Mouse (Mus musculus) erythroblast, embryonic 14.5 days (primary cell): ENCODE measurements around the gene Ech1.

Source experiments
- GATA1 ChIP-seq: IDR thresholded peaks from 2 replicates; pipeline ENCODE4 v1.6.1; 2012; ENCODE audit warnings: low read length, inconsistent platforms, mixed read lengths
- TAL1 ChIP-seq: IDR thresholded peaks from 3 replicates; pipeline ENCODE4 v1.6.1; 2012; ENCODE audit warnings: low read length, inconsistent platforms, mixed read lengths

DNA sequence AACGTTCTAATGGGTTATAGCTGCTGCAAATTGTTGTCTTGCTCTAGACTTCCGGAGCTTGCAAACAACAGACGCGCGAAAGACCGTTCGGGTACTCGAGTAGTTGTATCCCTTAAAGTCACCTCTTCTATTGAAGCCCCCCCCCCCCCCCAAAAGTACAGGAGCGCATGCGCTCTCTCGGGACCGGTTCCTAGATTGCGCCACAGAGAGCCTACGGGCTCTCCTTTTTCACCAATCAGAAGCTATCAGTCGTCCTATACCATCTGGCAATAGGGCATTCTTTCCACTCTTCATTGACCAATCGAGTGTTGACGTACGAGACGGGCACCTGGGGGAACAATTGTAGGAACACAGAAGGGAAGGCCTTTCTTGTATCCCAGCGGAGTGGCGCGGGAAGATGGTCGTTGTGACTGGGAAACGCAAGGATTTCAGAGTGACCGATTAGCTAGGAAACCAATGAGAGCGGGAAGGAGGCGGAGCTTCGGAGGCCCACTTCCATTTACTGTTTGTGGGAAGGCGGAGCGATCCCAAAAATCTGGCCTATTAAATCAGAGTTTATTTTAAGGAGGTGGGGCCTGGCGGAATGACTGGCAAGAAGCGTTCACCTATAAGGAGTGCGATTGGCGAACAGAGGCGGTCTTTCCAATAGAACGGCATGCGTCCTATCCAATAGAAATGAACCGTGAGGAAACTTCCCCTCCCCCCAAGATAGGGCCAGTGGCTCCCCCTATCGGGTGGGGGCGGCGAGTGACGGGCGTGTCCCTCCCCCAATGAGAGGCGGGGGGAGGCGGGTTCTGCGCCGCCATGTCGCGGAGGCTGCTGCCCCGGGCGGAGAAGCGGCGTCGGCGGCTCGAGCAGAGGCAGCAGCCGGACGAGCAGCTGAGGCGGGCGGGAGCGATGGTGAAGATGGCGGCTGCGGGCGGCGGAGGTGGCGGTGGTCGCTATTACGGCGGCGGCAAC lies 14.6 kb upstream of the Ech1 start:
- TF ChIP-seq TAL1 (no peak), GATA1 (peak; percentile 46; the same call in 1 of the 2 replicates)
